8 mouse cellular contexts compared by ENCODE assay signal in the genomic region with DNA sequence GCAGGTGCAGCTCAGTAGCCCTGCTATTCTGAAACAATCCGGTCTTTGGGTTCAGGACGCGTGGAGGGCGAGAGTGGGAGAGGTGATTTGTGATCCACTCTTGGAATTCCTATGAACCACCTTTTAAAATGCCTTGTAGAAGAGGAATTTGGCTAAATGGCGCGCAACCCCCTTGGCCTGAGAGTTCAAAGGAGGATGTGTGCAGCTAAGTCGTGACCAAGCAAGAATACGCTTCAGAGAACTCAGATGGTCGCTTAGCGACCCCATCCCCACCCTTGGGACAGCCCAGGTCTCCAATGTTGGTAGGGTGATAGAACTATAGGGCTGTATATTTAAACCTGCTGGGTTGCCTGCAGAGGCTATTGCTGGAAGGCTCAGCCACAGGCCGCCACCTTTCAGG. TPM values are rescaled to one million over a fixed set of nuclear protein-coding genes. Genes with fewer than 3 reads are reported as not detected.
DNase-seq lines count a peak whose midpoint lies in the region; ATAC-seq and TF ChIP-seq lines count a peak whose summit lies in the region.

No protein-coding gene starts in this region.

- no peak for DNase-seq in heart, postnatal 4 days
- no peak for DNase-seq in hindbrain, embryonic 10.5 days (ENCODE audit: low spot score)
- DNase-seq in midbrain, embryonic 11.5 days (ENCODE audit: low spot score, missing footprints): peak; percentile 94
- DNase-seq in T-cell, adult 2 months (ENCODE audit: low spot score): no peak
- no peak for DNase-seq in urinary bladder, adult 18-20 months (ENCODE audit: low spot score in 2 of 2)
- no peak for DNase-seq in frontal cortex, postnatal 10 days (ENCODE audit: low spot score in 2 of 2)

- no peak for TF ChIP-seq CTCF in cortical plate, adult 2 months (IDR thresholded peaks at IDR 0.05; ENCODE audit: extremely low read depth, insufficient read depth, low read length)

- TF ChIP-seq POLR2A in cortical plate, adult 2 months (IDR thresholded peaks at IDR 0.05; ENCODE audit: extremely low read depth, insufficient read depth, low read length): no peak

- 6% methylated on average over 11 of the region's 11 CpGs for WGBS in heart, embryonic 11.5 days (ENCODE audit: insufficient replicate concordance)
- 3% methylated on average over 11 of the region's 11 CpGs for WGBS in hindbrain, embryonic 10.5 days
- WGBS in midbrain, embryonic 11.5 days: 3% methylated on average over 11 of the region's 11 CpGs

- H3K9me3 ChIP-seq in heart, embryonic 11.5 days (replicated peaks; ENCODE audit: control insufficient read depth, low read length): no peaks in the 10 kb centered on the region
- H3K9me3 ChIP-seq in hindbrain, embryonic 10.5 days: no peaks in the 10 kb centered on the region
- H3K9me3 ChIP-seq in midbrain, embryonic 11.5 days (ENCODE audit: control insufficient read depth, low read length): no peaks in the 10 kb centered on the region

- H3K4me3 ChIP-seq in heart, embryonic 11.5 days (ENCODE audit: low read depth, low read length): peak overlapping the region; percentile 61
- H3K4me3 ChIP-seq in cortical plate, adult 2 months (ENCODE audit: insufficient read depth, low read length): peak overlapping the region; percentile 98
- peak overlapping the region; percentile 63 for H3K4me3 ChIP-seq in hindbrain, embryonic 10.5 days
- H3K4me3 ChIP-seq in midbrain, embryonic 11.5 days (ENCODE audit: low read depth, low read length): peak overlapping the region; percentile 56

- no peak for ATAC-seq in heart, embryonic 11.5 days (replicated peaks; ENCODE audit: insufficient number of reproducible peaks, low FRiP score, low TSS enrichment)
- no peak for ATAC-seq in midbrain, embryonic 11.5 days (ENCODE audit: low FRiP score)

- H3K4me2 ChIP-seq in heart, embryonic 11.5 days: peak overlapping the region; percentile 98
- H3K4me2 ChIP-seq in midbrain, embryonic 11.5 days: peak overlapping the region; percentile 82

- no peaks in the 10 kb centered on the region for H3K36me3 ChIP-seq in heart, embryonic 11.5 days (ENCODE audit: control insufficient read depth, insufficient read depth, low read length)
- no peaks in the 10 kb centered on the region for H3K36me3 ChIP-seq in hindbrain, embryonic 10.5 days
- H3K36me3 ChIP-seq in midbrain, embryonic 11.5 days (ENCODE audit: control insufficient read depth, insufficient read depth, low read length): no peaks in the 10 kb centered on the region

- H3K27me3 ChIP-seq in heart, embryonic 11.5 days (ENCODE audit: control insufficient read depth, insufficient read depth, low read length): peaks cover 45% of the 10 kb centered on the region
- H3K27me3 ChIP-seq in hindbrain, embryonic 10.5 days (ENCODE audit: insufficient read depth, poor library complexity, severe bottlenecking): peaks cover 26% of the 10 kb centered on the region
- peaks cover 8% of the 10 kb centered on the region for H3K27me3 ChIP-seq in midbrain, embryonic 11.5 days (ENCODE audit: control insufficient read depth, insufficient read depth, low read length)

- peaks cover 9% of the 10 kb centered on the region for H3K4me1 ChIP-seq in heart, embryonic 11.5 days (ENCODE audit: control insufficient read depth, insufficient read depth, low read length)
- H3K4me1 ChIP-seq in cortical plate, adult 2 months (ENCODE audit: control insufficient read depth, insufficient read depth, low read length): peaks cover 1% of the 10 kb centered on the region; the same call in 1 of the 2 replicates
- H3K4me1 ChIP-seq in hindbrain, embryonic 10.5 days (replicated peaks): peaks cover 50% of the 10 kb centered on the region
- H3K4me1 ChIP-seq in midbrain, embryonic 11.5 days (ENCODE audit: control insufficient read depth, insufficient read depth, low read length): peaks cover 25% of the 10 kb centered on the region

- peak overlapping the region; percentile 71 for H3K9ac ChIP-seq in heart, embryonic 11.5 days (ENCODE audit: low read depth, low read length)
- peak overlapping the region; percentile 80 for H3K9ac ChIP-seq in midbrain, embryonic 11.5 days (ENCODE audit: low read length)

- no peak overlapping the region for H3K27ac ChIP-seq in heart, embryonic 11.5 days (ENCODE audit: low read depth, low read length)
- peak overlapping the region; percentile 97 for H3K27ac ChIP-seq in cortical plate, adult 2 months (ENCODE audit: insufficient read depth, low read length)
- H3K27ac ChIP-seq in hindbrain, embryonic 10.5 days: peak overlapping the region; percentile 84
- no peak overlapping the region for H3K27ac ChIP-seq in midbrain, embryonic 11.5 days (ENCODE audit: low read depth, low read length)

RNA-seq across cellular contexts. Expression of gene Limch1, which starts 1.1 kb away (rescaled TPM):
- 28.2 and 32.8 TPM in 2 replicates for polyA plus RNA-seq in heart, embryonic 11.5 days (2014; fragmentation: Nextera tagmentation; extraction: Ambion mirVana)
- 100 to 1,000 TPM; 102 TPM for total RNA-seq in heart, postnatal 4 days (2021)
- polyA plus RNA-seq in cortical plate, adult 2 months (2012; rRNA removed): 51.1 and 56.3 TPM in 2 replicates
- 49.0 and 49.2 TPM in 2 replicates for polyA plus RNA-seq in hindbrain, embryonic 10.5 days (2016; fragmentation: Nextera tagmentation; extraction: Ambion mirVana)
- polyA plus RNA-seq in midbrain, embryonic 11.5 days (2014; fragmentation: Nextera tagmentation; extraction: Ambion mirVana): 50.0 and 50.5 TPM in 2 replicates

Comparison
In these comparisons a context has a peak if more than half of its experiments do, and no peak if none do; other contexts are left out.
1. H3K27ac ChIP-seq: peak in cortical plate, adult 2 months (single experiment) and hindbrain, embryonic 10.5 days (single experiment); none in heart, embryonic 11.5 days (single experiment) and midbrain, embryonic 11.5 days (single experiment).
2. Peak in every context shown above with its lines, with median percentiles within 50 percentile points of each other: H3K4me3 ChIP-seq.